Mouse (Mus musculus): Measurements from ENCODE around the gene Slc25a24.

GRCm38 (mm10) chr3:109178705-109179104 is 55.8 kb downstream of the Slc25a24 start:
- TF ChIP-seq EP300 (optimal IDR thresholded peaks at IDR 0.05), result no peak
- no peak for TF ChIP-seq CTCF (IDR thresholded peaks at IDR 0.05; ENCODE audit: low read depth)

Measured in stomach, postnatal 0 days (tissue).